Mouse (Mus musculus) lung, postnatal 10 days (tissue): Measurements from ENCODE around the gene Gm1673.
"Not testable (repeated sequence)": the region's sequence is repeated elsewhere in the genome, so short reads cannot be mapped to it uniquely, and the experiment has no call there.

Source experiments
- DNase-seq: peaks from one replicate; pipeline ENCODE4 v3.0.0; 2021

The Gm1673 gene

DNA sequence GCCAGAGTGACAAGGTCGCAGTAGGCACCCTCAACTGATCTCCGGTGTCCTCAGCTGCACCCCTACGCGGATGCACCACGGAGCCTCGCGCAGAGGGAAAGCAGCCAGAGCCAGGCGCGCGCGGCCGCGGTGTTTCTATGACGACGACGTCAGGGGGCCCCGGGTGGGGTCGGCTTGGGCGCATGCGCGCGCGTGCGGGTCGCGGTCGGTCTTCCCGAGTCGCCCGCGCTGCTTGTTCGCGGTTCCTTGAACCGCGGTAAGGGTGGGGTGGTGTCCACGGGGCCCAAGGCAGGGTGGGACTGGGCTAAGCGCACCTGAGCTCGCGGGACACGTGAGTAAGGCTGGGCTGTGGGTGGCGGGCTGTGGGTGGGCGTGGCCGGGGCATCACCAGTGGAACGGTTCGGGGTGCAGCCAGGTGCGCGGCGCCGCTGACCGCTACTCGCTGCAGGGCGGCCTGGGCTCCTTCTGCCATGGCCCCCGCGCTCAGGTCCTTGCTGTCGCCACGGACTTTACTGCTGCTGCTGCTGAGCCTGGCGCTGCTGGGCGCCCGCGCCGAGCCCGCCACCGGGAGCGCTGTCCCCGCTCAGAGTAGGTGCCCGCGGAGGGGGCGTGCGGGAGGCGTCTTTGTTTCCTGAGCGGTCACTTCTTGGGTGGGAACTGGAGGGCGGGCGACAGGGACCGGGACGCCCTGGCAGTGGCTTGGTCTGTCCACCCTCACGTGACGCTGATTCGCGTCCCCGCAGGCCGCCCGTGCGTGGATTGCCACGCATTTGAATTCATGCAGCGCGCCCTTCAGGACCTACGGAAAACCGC, at the start of gene Gm1673:
Gene Gm1673 (plus strand): TSS at position 125 of the 813 bp plus-strand sequence.
- DNase-seq, result peak; percentile 87

DNA sequence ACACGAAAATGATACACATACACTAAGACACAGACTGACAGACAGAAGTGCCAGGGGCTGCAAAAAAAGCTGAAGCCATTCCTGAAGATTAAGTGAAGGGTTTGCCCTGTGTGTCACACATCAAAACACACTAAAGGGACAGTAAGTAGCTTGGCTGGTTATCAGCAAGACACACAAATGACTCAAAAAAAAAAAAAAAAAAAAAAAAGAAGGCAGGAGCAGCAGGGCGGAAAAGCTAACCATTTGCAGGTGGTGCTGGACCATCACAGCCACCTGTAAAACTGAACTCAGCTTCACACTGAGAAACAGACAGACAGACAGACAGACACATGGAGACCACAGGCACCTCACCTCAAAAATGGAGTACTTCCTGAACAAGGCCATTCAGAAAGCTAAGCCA, 49.2 kb upstream of the Gm1673 start:
- no peak for DNase-seq

DNA sequence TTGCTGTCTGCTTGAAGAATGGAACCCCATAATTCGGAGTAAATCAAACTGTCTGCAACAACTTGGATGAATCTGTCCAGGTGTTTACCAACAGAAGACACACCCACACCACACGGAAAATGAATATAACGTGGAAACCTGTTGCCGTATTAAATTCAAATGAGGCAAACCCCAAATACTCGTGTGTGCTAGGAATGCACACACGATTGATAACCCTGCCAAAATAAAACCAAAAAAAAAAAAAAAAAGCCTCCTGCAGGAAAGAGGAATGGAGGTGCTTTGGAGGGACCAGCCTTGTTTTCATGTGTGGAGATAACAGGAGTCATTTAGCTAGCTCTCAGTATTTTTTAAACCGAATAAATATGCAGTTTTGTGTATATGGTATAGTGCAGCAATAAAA, 48.4 kb upstream of the Gm1673 start:
- DNase-seq, result no peak

GRCm38 (mm10) chr5:33935700-33936111, 47.5 kb upstream of the Gm1673 start:
- DNase-seq, result peak; percentile 56

- DNase-seq, result peak; percentile 99
These were observed 47.0 kb upstream of the Gm1673 start, which contains the start of gene Nelfa for GRCm38 (mm10) chr5:33936120-33936707. Nelfa (minus strand) TSS chr5:33936413.

DNA sequence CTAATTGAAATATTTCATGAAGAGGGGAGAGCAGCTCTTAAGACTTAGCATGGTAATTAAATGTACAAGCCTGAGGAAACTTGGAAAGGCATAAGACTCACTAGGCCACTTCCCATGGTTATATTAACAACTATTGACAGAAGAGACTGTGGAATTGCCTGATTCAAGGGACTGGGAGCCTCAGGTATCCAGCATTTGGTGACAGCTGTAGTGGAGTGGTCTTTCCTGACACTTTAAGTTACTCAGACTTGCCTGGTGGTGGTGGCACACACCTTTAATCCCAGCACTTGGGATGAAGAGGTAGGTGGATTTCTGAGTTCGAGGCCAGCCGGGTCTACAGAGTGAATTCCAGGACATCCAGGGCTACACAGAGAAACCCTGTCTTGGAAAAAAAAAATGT, 46.0 kb upstream of the Gm1673 start:
- DNase-seq, result no peak

- peak; percentile 26 for DNase-seq
These were observed 44.8 kb upstream of the Gm1673 start for GRCm38 (mm10) chr5:33938448-33938847.

DNA sequence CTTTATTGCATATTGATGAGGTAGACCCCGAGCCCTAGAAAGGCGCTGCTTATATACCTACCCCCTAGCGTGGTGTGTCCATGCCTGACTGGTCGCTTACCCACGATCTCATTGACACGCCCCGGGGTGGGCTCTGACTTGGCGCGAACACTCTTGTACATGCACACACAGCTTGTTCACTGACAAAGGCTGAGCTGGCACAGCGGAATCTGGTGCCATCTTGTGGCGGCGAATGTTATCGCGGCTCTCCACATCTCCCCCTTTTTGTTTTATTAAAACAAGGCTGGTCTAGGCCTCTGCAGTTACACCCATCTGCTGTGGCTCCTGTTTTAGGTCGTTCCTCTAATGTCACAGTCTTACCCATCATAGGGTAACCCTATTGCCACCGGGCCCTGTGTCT, 36.2 kb upstream of the Gm1673 start:
- DNase-seq, result not testable (repeated sequence)

GRCm38 (mm10) chr5:33948314-33948713, 34.9 kb upstream of the Gm1673 start:
- no peak for DNase-seq

- DNase-seq, result no peak
These were observed 29.6 kb upstream of the Gm1673 start for GRCm38 (mm10) chr5:33953471-33954185.

DNA sequence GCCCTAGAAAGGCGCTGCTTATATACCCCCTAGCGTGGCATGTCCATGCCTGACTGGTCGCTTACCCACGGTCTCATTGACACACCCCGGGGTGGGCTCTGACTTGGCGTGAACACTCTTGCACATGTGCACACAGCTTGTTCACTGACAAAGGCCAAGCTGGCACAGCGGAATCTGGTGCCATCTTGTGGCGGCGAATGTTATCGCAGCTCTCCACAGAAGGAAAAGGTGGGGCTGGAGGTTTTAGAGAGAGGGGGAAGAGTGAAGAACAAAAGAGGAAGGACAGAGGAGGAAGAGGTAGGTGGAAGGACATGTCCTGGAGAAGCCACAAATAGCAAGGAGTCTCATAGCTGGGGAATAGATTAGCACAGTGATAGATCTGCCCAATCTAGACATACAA, 28.9 kb upstream of the Gm1673 start:
- peak; percentile 81 for DNase-seq

DNA sequence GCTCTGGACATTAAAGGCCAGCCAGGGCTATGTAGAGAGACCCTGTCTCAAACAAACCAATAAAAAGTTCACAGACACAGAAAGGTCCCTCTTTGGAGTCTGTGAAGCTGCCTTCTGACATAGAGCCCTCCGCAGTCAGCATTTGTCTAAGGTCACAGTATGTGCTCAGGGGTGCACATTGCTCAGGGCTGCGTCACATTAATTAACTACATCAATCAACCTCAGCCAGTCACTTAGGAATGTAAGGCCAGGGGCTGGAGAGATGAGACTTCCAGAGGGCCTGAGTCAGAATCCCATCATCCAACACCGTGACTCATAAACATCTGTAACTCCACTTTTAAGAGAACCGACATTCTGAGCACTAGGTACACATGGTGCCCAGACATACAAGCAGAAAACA, 27.4 kb upstream of the Gm1673 start:
- DNase-seq, result no peak

DNA sequence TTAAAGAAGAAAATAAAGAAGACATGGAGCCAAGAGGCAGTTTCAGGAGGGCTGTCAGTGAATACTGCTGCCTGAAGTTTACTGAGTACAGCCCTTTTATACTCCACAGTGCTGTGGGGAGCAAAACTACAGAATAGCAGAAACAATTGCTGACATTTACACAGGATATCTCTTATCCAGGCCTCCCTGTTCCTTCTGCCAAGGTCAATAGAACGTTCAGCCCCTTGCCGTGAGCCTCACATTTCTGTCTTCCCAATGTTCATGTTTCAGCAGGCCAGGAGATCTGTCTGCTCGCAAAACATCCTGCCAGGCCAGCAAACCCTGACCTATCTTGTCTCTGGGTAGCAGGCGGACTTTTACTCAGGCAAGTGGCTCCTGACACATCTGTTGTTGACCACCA, 23.9 kb upstream of the Gm1673 start:
- DNase-seq, result no peak

- DNase-seq, result no peak
These were observed 8.5 kb upstream of the Gm1673 start for GRCm38 (mm10) chr5:33974736-33975135.

DNA sequence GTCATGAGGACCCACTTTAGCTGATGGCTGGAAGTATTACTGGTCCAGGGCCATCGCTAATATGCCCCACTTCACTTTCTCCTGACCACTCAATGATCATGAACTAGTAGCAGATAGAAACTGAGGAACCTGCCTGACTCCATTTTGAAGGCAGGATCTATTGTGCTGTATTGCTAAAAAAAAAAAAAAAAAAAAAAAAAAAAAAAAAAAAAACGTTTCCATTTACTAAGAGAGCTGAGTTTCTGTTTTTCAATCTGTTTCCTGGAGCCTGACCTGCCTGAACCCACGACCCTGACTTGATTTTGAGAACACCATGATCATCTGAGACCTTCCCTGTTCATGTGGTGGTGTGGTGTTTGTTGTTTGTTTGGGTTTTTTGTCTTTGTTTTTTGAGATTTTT, 7.0 kb upstream of the Gm1673 start:
- DNase-seq, result no peak

DNA sequence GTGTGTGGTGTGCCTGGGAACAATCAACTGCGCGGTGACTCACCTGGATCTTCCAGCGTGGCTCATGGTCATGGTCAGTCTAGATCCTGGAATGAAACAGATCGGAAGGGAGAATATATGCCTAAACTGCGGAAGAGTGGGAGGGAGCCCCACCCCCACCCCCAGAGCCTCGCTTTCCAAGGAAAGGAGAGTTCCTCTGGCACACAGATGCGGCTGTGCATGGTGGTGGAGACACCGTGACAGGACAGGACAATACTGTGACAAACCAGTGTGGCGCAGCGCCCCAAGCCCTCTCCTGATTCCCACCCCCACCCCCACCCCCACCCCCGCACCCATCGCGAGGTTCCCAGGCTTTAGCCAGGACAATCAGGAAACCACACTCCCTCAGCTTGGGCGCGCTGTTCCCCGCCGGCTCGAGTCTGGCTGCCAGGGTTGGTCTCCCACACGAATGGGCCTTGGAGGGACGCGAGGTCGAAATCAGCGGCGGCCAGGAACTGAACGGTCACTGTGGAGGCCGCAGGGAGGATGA, 438 bp upstream of the Gm1673 start:
- DNase-seq, result no peak

DNA sequence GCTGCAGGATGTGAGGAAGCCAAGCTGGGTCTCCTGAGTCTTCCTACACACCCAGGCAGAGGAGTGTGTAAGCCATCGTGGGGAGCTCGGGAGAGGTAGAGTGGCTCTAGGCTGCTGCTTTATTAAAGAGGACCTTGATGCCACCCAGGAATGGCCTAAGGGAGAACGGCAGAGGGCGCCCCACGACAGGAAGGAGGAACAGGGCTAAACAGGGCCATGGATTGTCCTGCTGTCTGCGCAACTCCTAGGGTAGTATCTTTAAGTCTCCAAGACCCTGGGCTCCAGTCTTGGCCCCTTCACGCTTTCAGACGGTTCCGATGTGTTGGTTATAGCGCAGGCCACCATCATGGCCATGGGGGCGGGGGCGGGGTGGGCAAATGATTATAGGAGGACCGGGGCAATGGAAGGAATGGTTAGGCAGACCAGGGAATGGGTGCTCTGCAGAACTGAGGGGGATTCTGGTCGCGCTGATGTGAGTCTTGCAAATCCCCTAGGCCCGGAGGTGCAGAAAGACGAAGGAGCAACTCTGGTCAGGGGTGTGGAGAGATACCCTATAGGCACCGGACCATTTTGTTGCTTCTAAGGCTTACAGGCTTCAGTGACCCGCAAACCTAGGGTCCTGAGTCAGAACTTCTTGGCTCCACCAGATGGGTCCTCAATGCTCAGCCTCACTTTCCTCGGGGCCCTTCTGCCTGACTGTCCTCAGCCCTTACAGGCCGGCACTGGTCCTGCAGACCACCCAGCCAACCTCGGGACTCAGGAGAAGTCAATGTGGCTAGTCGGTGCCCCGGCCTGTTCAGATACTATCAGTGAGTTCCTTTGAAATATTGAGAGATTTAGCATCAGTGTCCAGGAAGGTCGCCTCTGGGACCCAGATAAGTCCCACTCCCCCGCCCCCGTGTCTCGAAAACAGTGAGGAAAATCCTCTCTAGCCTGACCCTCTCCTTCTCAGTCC, 11.7 kb downstream of the Gm1673 start:
- peak; percentile 62 for DNase-seq

DNA sequence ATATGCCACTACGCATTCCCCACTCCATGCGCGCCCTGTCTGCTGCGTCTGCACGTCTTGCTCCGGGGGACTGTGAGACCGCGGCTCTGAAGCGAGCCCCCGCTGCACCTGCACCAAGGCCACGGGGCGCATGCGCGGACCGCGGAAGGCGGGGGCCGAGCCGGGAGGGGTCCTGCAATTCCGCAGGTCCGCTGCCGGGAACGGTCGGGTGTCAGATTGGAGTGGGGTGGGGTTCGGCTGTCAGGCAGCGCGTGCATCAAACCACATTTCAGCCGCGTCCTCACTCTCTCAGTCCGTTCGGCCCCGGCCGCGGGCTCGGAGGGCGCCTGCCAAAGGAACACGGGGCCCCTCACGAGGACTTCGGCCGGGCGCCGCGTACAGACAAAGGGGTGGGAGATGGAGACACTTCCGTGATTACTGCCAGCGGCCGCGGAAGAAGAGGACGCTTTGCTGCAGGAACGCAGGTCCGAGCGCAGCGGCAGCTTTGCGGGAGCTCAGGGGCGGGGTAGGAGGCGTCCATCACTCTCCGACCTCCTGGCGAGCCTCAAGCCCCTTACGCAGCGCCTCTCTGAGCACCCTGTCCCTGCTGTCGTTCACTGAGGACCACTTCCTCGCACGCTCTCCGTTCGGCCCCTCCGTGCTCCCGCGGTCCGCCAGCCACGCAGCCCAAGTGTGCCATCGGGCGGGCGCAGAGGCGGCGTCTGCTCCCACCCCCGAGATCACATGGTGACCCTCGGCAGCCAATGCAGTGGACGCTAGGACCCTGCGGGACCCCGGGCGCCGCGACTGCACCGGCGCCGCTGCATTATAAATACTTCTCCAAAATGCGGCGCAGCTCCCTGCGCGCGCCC, 12.8 kb downstream of the Gm1673 start, which contains the start of gene Nat8l:
Gene Nat8l (plus strand): TSS at position 142 of the 851 bp plus-strand sequence.
- DNase-seq, result peak; percentile 24

- DNase-seq, result no peak
These were observed 13.4 kb downstream of the Gm1673 start for GRCm38 (mm10) chr5:33996694-33997045.

GRCm38 (mm10) chr5:33997051-33997741, 14.0 kb downstream of the Gm1673 start:
- DNase-seq, result peak; percentile 50
